Mouse (Mus musculus): ENCODE results near the gene Hic2.

Hic2 gene

DNA sequence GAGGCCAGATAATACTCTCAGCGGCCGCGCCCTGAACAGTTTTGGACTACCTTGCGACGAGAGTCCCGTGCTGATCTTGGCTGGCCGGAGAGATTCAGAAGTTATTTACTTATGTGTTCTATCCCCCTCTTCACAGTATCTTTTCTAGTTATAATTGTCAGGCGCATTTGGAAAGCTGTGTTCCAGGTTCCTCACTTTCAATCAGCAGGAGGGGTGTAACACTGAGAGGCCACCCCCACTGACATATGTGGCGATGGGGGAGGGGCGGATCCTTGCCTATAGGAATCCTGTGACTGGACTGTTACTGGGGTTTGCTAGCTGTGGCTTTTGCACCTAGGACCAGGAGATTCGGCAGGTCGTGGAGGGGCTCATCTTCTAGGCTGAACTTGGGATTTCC, 1.1 kb downstream of the Hic2 start:
- no peak for DNase-seq

DNA sequence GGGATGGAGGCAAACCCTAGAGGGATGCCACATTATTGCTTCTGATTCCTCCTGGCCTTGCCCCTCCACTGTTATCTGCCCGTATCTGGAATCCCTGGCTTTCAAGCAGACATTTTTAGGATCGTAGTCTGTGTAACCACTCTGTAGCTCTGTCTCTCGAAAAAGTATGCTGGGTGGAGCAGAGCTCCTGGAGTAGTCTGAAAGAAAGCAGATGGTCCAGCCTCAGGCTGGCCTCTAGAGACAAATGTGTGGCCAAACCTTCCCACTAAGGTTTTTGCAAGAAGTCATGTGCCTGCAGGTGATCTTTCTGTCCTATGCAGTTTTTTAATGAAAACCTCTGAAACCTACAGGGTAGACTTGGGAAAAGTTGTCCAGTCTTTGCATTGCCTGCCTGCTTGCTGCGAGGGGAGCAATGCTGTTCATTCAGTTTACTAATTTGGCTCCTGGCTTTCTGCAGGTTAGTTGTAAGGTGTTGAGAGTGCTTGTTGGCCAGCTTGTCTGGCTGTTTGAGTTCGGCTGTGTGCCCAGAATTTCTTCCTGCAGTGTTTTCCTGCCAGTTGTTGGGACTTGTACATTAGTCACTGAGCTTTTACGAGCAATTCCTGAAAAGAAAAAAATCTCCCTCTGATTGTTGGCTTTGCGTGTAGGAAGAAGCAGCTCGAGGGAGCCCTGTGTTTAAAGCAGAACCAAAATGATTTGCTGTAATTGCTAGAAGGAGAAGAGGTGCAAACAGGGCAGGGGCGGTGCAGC, 1.7 kb downstream of the Hic2 start:
- DNase-seq: peak; percentile 69

DNA sequence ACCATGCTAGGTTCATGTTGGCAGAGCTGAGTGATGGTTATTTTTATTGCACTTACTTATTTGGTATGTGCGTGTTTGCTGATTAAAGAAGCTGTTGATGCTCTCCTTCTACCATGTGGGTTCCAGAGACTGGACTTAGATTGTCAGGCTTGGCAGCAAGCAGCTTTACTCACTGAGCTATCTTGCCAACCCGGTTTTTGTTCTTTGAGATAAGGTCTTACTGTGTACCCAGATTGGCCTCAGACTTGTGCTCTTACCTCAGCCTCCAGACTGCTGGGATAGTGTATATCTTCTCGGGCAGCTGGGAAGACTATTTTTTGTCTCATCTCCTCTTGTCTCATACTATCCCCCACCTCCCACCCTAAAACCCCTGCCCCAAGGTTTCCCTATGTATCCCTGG, 4.3 kb downstream of the Hic2 start:
- no peak for DNase-seq

GRCm38 (mm10) chr16:17239409-17239808, 6.0 kb downstream of the Hic2 start:
- peak; percentile 51 for DNase-seq

DNA sequence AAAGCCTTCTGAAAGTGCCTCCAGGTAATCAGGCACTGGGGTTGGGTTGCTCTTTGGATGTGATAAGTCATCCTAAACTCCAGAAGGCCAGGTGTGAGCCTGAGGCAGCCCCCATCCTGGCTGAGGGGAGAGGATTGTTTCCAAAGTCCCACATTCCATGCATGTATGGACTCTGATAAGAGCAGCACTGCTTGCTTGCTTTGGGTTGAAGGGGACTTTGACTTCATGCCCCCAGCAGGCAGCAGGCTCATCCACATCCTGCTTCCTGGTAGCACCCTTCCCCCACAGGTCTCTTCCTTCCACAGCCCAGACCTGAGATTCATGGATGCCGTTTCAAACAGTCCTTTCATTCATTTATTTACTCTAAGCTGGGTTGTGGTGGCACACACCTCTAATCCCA, 10.4 kb downstream of the Hic2 start:
- DNase-seq: no peak

DNA sequence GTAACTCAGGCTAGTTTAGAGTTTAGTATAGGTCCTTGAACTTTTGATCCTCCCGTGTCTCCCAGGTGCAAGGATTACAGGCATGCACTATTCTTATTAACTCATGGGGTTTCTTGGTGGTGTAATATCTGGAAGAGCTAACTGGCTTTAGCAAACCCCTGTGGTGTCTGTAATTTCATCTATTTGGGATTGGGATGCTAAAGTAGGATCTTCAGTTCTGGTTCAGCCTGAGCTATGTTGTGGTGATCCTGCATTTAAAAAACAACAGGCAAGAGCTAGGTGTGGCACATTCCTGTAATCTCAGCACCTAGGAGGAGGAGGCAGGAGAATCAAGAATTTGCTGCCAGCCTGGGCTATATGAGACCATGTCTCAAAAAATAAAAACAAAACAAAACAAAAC, 11.6 kb downstream of the Hic2 start:
- DNase-seq: no peak

DNA sequence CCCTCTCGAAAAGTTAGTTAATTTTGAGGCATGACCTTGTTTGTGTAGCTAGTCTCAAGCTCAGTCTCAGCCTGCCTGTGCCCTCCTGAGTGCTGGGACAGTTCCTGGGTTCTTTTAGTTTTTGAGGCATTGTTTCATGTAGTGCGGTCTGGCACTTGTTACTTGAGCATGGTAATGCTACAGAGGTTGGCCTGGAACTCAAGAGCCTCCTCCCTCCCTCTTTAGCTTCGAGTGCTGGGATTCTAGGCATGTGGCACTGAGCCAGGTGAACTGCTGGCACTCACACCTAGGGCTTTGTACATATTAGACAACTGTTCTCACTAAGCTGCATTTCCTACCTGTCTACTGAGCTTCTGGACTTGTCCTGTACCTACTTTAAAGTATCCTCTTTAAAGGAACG, 14.4 kb downstream of the Hic2 start:
- peak; percentile 82 for DNase-seq

GRCm38 (mm10) chr16:17249135-17249534, 15.8 kb downstream of the Hic2 start:
- no peak for DNase-seq

- DNase-seq: peak; percentile 93
Measured at GRCm38 (mm10) chr16:17251539-17251938, 18.2 kb downstream of the Hic2 start.

- DNase-seq: no peak
Measured at GRCm38 (mm10) chr16:17252086-17252726, 18.8 kb downstream of the Hic2 start.

- no peak for DNase-seq
Measured at GRCm38 (mm10) chr16:17252841-17253240, 19.5 kb downstream of the Hic2 start.

GRCm38 (mm10) chr16:17254005-17254597, 20.7 kb downstream of the Hic2 start:
- no peak for DNase-seq

GRCm38 (mm10) chr16:17255270-17255669, 21.9 kb downstream of the Hic2 start:
- DNase-seq: no peak

- no peak for DNase-seq
Measured at GRCm38 (mm10) chr16:17257359-17257821, 24.0 kb downstream of the Hic2 start.

DNA sequence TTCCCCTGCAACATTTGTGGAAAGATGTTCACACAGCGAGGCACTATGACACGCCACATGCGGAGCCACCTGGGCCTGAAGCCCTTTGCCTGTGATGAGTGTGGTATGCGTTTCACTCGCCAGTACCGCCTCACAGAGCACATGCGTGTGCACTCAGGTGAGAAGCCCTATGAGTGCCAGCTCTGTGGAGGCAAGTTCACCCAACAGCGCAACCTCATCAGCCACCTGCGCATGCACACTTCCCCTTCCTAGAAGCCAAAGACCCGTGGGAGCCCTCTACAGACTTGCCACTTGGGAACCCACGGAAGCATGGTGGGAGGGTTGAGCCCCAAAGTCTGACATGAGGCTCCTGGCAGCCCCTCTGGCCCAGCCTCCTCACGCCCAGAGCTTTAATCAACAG, 25.5 kb downstream of the Hic2 start:
- no peak for DNase-seq

GRCm38 (mm10) chr16:17261341-17261740, 28.0 kb downstream of the Hic2 start:
- DNase-seq: no peak

GRCm38 (mm10) chr16:17266113-17266512, 32.7 kb downstream of the Hic2 start:
- DNase-seq: no peak

- no peak for DNase-seq
Measured at GRCm38 (mm10) chr16:17267937-17268336, 34.6 kb downstream of the Hic2 start.

DNA sequence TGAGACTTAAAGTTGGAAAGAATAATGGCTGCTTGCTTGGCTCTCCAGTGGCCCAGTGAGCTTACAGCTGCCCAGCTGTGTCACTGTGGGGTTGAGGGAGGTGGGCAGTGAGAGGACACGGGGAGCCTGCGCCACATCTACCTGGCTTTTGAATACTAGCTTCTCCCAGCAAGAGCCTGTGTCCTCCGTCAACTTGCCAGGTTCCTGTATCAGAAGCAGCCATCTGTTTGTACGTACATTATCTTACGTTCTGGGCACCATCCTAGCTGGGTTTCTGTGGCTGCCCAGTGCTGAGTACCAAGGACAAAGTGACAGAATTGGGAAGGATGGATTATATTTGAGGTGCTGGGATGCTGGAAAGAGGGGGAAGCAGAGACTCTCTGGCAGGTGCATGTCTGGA, 36.5 kb downstream of the Hic2 start:
- DNase-seq: no peak

GRCm38 (mm10) chr16:17271124-17271523, 37.8 kb downstream of the Hic2 start:
- peak; percentile 64 for DNase-seq

DNA sequence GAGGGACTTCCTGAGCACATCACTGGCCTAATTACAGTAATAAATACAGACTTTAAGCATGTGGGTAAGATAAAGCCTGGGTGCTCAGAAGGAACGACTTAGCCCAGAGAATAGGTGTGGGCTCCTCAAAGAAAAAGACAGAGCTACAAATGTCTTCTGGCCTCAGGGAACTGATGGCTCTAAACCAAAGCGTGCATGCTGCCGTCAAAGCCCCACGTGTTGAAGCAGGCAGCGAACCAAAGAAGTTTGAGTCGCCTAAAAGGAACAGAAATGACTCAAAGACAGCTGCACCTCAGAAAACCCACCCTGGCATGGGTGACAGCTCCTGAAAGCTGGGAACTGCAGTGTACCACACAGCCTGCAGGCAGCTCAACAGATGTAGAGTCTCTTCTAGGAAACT, 38.5 kb downstream of the Hic2 start:
- no peak for DNase-seq

GRCm38 (mm10) chr16:17275721-17276120, 42.3 kb downstream of the Hic2 start, which contains the start of gene Tmem191c:
Tmem191c (plus strand) TSS chr16:17276077.
- DNase-seq: no peak

- DNase-seq: peak; percentile 95
Measured at GRCm38 (mm10) chr16:17276164-17277151, 43.1 kb downstream of the Hic2 start.
